8 mouse cellular contexts compared by ENCODE assay signal in the genomic region with DNA sequence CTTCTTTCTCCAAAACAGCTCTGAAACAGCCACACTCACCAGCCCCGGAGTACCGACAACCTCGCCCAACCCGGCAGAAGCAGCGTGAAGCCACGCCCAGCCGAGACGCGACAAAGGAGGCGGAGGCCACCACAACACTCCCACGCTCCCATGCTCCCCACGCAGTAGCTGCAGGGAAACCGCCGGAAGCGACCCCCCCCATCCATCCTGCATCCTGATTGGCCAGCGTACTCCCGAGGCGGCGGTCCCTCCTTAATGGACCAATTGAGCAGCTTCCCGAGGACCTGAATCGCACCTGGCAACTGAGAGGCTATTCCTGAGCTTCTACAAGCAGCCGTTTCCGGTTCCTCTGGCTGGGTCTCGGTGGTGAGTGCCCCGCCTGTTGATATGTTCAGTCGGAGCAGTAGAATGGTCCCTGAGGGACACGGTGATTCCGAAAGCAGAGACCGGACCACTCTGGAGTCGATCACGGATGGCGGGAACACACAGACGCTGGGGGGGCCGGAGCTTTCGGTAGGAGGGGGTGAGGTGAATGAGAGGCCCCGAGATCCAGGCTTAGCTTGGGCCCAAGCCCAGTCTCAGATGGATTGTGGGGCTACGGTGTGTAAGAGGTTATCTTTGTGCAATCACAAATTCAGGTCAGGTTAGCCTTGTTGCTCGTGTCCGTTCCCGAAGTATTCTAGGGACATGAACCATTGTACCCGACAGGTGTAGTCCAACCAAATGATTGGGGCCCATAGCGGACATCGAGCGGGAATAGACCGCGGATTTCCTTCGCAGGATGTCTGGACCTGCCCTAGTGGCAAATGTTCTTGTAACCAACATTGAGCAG. TPM values are rescaled to one million over a fixed set of nuclear protein-coding genes. Genes with fewer than 3 reads are reported as not detected.
A peak's percentile ranks its signal among the peaks of the same experiment; 100 is the strongest.
DNase-seq lines count a peak whose midpoint lies in the region; ATAC-seq and TF ChIP-seq lines count a peak whose summit lies in the region.

A gene (plus strand): TSS at position 160 of the 832 bp plus-strand sequence.

- peak within 1 kb of the TSS; percentile 44 for H3K4me3 ChIP-seq in forebrain, embryonic 11.5 days (ENCODE audit: low read depth, low read length)
- peak within 1 kb of the TSS; percentile 78 for H3K4me3 ChIP-seq in heart, embryonic 16.5 days (ENCODE audit: low read length)
- H3K4me3 ChIP-seq in liver, embryonic 15.5 days (replicated peaks) = peak within 1 kb of the TSS; percentile 64
- H3K4me3 ChIP-seq in neural tube, embryonic 13.5 days = peak within 1 kb of the TSS; percentile 56
- H3K4me3 ChIP-seq in testis, adult 2 months (ENCODE audit: control insufficient read depth, low read depth, low read length) = peak within 1 kb of the TSS; percentile 94

- peak; percentile 83 to 84 for DNase-seq in CD8-positive naive resting alpha-beta T cell, adult 2 months (ENCODE audit: low read depth in 2 of 2, low spot score in 2 of 2)
- DNase-seq in c-Kit-positive CD71-positive TER-119-negative erythroid progenitor cells, embryonic 14.5 days (ENCODE audit: low read depth) = peak; percentile 83
- DNase-seq in forebrain, embryonic 11.5 days (ENCODE audit: low spot score) = peak; percentile 97
- peak; percentile 96 to 97 for DNase-seq in kidney, postnatal 36 days

- no peaks in the 10 kb centered on the region; the same call in 1 of the 2 replicates for H3K4me1 ChIP-seq in forebrain, embryonic 11.5 days (replicated peaks; ENCODE audit: control insufficient read depth, insufficient read depth, low read length)
- H3K4me1 ChIP-seq in heart, embryonic 16.5 days (ENCODE audit: control insufficient read depth, insufficient read depth, low read length) = peaks cover 11% of the 10 kb centered on the region
- peaks cover 27% of the 10 kb centered on the region for H3K4me1 ChIP-seq in liver, embryonic 15.5 days (replicated peaks)
- H3K4me1 ChIP-seq in neural tube, embryonic 13.5 days (replicated peaks) = peaks cover 22% of the 10 kb centered on the region
- no peaks in the 10 kb centered on the region; the same call in 1 of the 2 replicates for H3K4me1 ChIP-seq in testis, adult 2 months (ENCODE audit: control insufficient read depth, insufficient read depth, low read length)

- no peaks in the 10 kb centered on the region; the same call in 1 of the 2 replicates for H3K36me3 ChIP-seq in forebrain, embryonic 11.5 days (ENCODE audit: control insufficient read depth, insufficient read depth, low read length)
- H3K36me3 ChIP-seq in heart, embryonic 16.5 days (ENCODE audit: control insufficient read depth, insufficient read depth) = no peaks in the 10 kb centered on the region
- peaks cover 25% of the 10 kb centered on the region for H3K36me3 ChIP-seq in liver, embryonic 15.5 days (replicated peaks)
- H3K36me3 ChIP-seq in neural tube, embryonic 13.5 days = peaks cover 31% of the 10 kb centered on the region
- H3K36me3 ChIP-seq in testis, adult 2 months (ENCODE audit: control insufficient read depth, insufficient read depth, low read length) = peaks cover 5% of the 10 kb centered on the region; the same call in 1 of the 2 replicates

- 4% methylated on average over 47 of the region's 47 CpGs for whole genome bisulfite sequencing in forebrain, embryonic 11.5 days
- WGBS in heart, embryonic 16.5 days = 4% methylated on average over 47 of the region's 47 CpGs
- WGBS in liver, embryonic 15.5 days (ENCODE audit: insufficient replicate concordance) = 6% methylated on average over 47 of the region's 47 CpGs
- WGBS in neural tube, embryonic 13.5 days = 4% methylated on average over 47 of the region's 47 CpGs

- peak; percentile 91 for TF ChIP-seq POLR2A in testis, adult 2 months (IDR thresholded peaks at IDR 0.05; ENCODE audit: control insufficient read depth, low read depth, low read length)

- ATAC-seq in forebrain, embryonic 11.5 days (replicated peaks; ENCODE audit: low FRiP score) = peak; percentile 98
- peak; percentile 98 for ATAC-seq in heart, embryonic 16.5 days (replicated peaks; ENCODE audit: extremely low read depth, insufficient read depth, low FRiP score)
- peak; percentile 89 for ATAC-seq in liver, embryonic 15.5 days (ENCODE audit: insufficient read depth)
- peak; percentile 97 for ATAC-seq in neural tube, embryonic 13.5 days (ENCODE audit: low read depth)

- peak within 1 kb of the TSS; percentile 66 for H3K9ac ChIP-seq in forebrain, embryonic 11.5 days (ENCODE audit: low read length)
- H3K9ac ChIP-seq in heart, embryonic 16.5 days (ENCODE audit: low read length) = peak within 1 kb of the TSS; percentile 79
- H3K9ac ChIP-seq in liver, embryonic 15.5 days = peak within 1 kb of the TSS; percentile 54
- H3K9ac ChIP-seq in neural tube, embryonic 13.5 days = peak within 1 kb of the TSS; percentile 76

- no peaks in the 10 kb centered on the region for H3K9me3 ChIP-seq in forebrain, embryonic 11.5 days (ENCODE audit: control insufficient read depth, low read length)
- no peaks in the 10 kb centered on the region for H3K9me3 ChIP-seq in heart, embryonic 16.5 days (replicated peaks; ENCODE audit: control insufficient read depth, low read length)
- H3K9me3 ChIP-seq in liver, embryonic 15.5 days (replicated peaks) = no peaks in the 10 kb centered on the region
- no peaks in the 10 kb centered on the region for H3K9me3 ChIP-seq in neural tube, embryonic 13.5 days

- no peak for TF ChIP-seq CTCF in testis, adult 2 months (IDR thresholded peaks at IDR 0.05; ENCODE audit: control insufficient read depth, insufficient read depth, insufficient replicate concordance, low read depth, low read length)

- H3K4me2 ChIP-seq in forebrain, embryonic 11.5 days (ENCODE audit: low read depth, low read length, severe bottlenecking) = peak within 1 kb of the TSS; percentile 81
- H3K4me2 ChIP-seq in heart, embryonic 16.5 days (ENCODE audit: low read depth, low read length) = peak within 1 kb of the TSS; percentile 95
- peak within 1 kb of the TSS; percentile 89 for H3K4me2 ChIP-seq in liver, embryonic 15.5 days
- H3K4me2 ChIP-seq in neural tube, embryonic 13.5 days = peak within 1 kb of the TSS; percentile 91

- no peak within 1 kb of the TSS for H3K27ac ChIP-seq in forebrain, embryonic 11.5 days (ENCODE audit: low read depth, low read length)
- peak within 1 kb of the TSS; percentile 69 for H3K27ac ChIP-seq in heart, embryonic 16.5 days (ENCODE audit: low read length)
- peak within 1 kb of the TSS; percentile 26 for H3K27ac ChIP-seq in liver, embryonic 15.5 days (replicated peaks)
- peak within 1 kb of the TSS; percentile 57 for H3K27ac ChIP-seq in neural tube, embryonic 13.5 days (replicated peaks)
- peak within 1 kb of the TSS; percentile 90 for H3K27ac ChIP-seq in testis, adult 2 months (ENCODE audit: control insufficient read depth, insufficient read depth, low read depth, low read length)

- H3K27me3 ChIP-seq in forebrain, embryonic 11.5 days (ENCODE audit: control insufficient read depth, insufficient read depth, low read length) = no peaks in the 10 kb centered on the region
- no peaks in the 10 kb centered on the region for H3K27me3 ChIP-seq in heart, embryonic 16.5 days (ENCODE audit: control insufficient read depth, insufficient read depth, low read length)
- H3K27me3 ChIP-seq in liver, embryonic 15.5 days = no peaks in the 10 kb centered on the region
- H3K27me3 ChIP-seq in neural tube, embryonic 13.5 days = no peaks in the 10 kb centered on the region
- no peaks in the 10 kb centered on the region for H3K27me3 ChIP-seq in testis, adult 2 months (ENCODE audit: control insufficient read depth, insufficient read depth, low read length)

RNA-seq across cellular contexts. Expression of the gene that starts here (rescaled TPM):
- 64.8 and 74.1 TPM in 2 replicates for polyA plus RNA-seq in forebrain, embryonic 11.5 days (2014; fragmentation: Nextera tagmentation; extraction: Ambion mirVana)
- 37.1 and 40.0 TPM in 2 replicates for polyA plus RNA-seq in heart, embryonic 16.5 days (2015; fragmentation: Nextera tagmentation; extraction: Ambion mirVana)
- polyA plus RNA-seq in liver, embryonic 15.5 days (2015; fragmentation: Nextera tagmentation; extraction: Ambion mirVana) = 21.9 and 24.3 TPM in 2 replicates
- polyA plus RNA-seq in neural tube, embryonic 13.5 days (2015; fragmentation: Nextera tagmentation; extraction: Ambion mirVana) = 81.9 and 85.0 TPM in 2 replicates
- polyA plus RNA-seq in testis, adult 2 months (2012; rRNA removed) = 127 and 130 TPM in 2 replicates

Comparison
In these comparisons a context has a peak if more than half of its experiments do, and no peak if none do; other contexts are left out.
1. H3K4me3 ChIP-seq: peak in every context shown above with its lines; median percentile 94 in testis, adult 2 months; 78 in heart, embryonic 16.5 days; 64 in liver, embryonic 15.5 days; 56 in neural tube, embryonic 13.5 days; 44 in forebrain, embryonic 11.5 days.